Mouse (Mus musculus) erythroblast, embryonic 14.5 days (primary cell): ENCODE results near the gene Fgfr2.

Source experiments
- GATA1 ChIP-seq: IDR thresholded peaks from 2 replicates; pipeline ENCODE4 v1.6.1; 2012; ENCODE audit warnings: low read length, inconsistent platforms, mixed read lengths
- TAL1 ChIP-seq: IDR thresholded peaks from 3 replicates; pipeline ENCODE4 v1.6.1; 2012; ENCODE audit warnings: low read length, inconsistent platforms, mixed read lengths

GRCm38 (mm10) chr7:131927288-131928050, 1195.7 kb downstream of the Fgfr2 start:
- TF ChIP-seq GATA1 = no peak
- TF ChIP-seq TAL1 = no peak
